Mouse (Mus musculus) forebrain, embryonic 16.5 days (tissue): Measurements from ENCODE around the gene Bicdl1. TPM values are rescaled to one million over a fixed set of nuclear protein-coding genes. Genes with fewer than 3 reads are reported as not detected.
A peak's percentile ranks its signal among the peaks of the same experiment; 100 is the strongest.

Source experiments
- ATAC-seq: fragments of 200-750 bp; cut with Nextera tagmentation; 2 replicates; pipeline ENCODE4 v1.8.0; 2017; ENCODE audit warnings: mild to moderate bottlenecking, moderate library complexity
- H3K27ac ChIP-seq: fragments of 300-500 bp; sonication (generic); 2 replicates; pipeline ENCODE4 v1.5.1; 2014; ENCODE audit warnings: low read length, control low read depth
- H3K27me3 ChIP-seq: fragments of 300-500 bp; sonication (generic); replicated peaks from 2 replicates; pipeline ENCODE4 v1.6.1; 2014; ENCODE audit warnings: low read length; ENCODE audit not compliant: control insufficient read depth, insufficient read depth
- H3K36me3 ChIP-seq: fragments of 300-500 bp; sonication (generic); 2 replicates; pipeline ENCODE4 v1.6.1; 2014; ENCODE audit not compliant: control insufficient read depth, insufficient read depth
- H3K4me1 ChIP-seq: fragments of 300-500 bp; sonication (generic); replicated peaks from 2 replicates; pipeline ENCODE4 v1.6.1; 2014; ENCODE audit warnings: low read length; ENCODE audit not compliant: control insufficient read depth, insufficient read depth
- H3K4me2 ChIP-seq: fragments of 300-500 bp; sonication (generic); 2 replicates; pipeline ENCODE4 v1.6.1; 2014; ENCODE audit warnings: mild to moderate bottlenecking, low read length, control low read depth
- H3K4me3 ChIP-seq: fragments of 300-500 bp; sonication (generic); replicated peaks from 2 replicates; pipeline ENCODE4 v1.5.1; 2014; ENCODE audit warnings: mild to moderate bottlenecking, low read length, control low read depth
- H3K9ac ChIP-seq: fragments of 300-500 bp; sonication (generic); replicated peaks from 2 replicates; pipeline ENCODE4 v1.6.1; 2014; ENCODE audit warnings: low read depth, low read length, control low read depth
- H3K9me3 ChIP-seq: fragments of 300-500 bp; sonication (generic); 2 replicates; pipeline ENCODE4 v1.6.1; 2016; ENCODE audit warnings: low read length; ENCODE audit not compliant: control insufficient read depth
- WGBS: fragments of 180-500 bp; shearing (Covaris S2); extraction: QIAGEN DNeasy Blood & Tissue Kit; methylation state at CpG from one replicate; pipeline ENCODE4 v1.1.7; 2014; 5-methylcytosine and 5-hydroxymethylcytosine counted together
- polyA plus RNA-seq: library from polyadenylated mRNA; unstranded; fragments of >200 nt; fragmentation: Nextera tagmentation; extraction: Ambion mirVana; gene quantifications from 2 replicates; pipeline ENCODE4 v1.2.1, GENCODE M21; 2015

Bicdl1 gene
- polyA plus RNA-seq, 1 experiment from 2014 or later = 28.6 TPM

DNA sequence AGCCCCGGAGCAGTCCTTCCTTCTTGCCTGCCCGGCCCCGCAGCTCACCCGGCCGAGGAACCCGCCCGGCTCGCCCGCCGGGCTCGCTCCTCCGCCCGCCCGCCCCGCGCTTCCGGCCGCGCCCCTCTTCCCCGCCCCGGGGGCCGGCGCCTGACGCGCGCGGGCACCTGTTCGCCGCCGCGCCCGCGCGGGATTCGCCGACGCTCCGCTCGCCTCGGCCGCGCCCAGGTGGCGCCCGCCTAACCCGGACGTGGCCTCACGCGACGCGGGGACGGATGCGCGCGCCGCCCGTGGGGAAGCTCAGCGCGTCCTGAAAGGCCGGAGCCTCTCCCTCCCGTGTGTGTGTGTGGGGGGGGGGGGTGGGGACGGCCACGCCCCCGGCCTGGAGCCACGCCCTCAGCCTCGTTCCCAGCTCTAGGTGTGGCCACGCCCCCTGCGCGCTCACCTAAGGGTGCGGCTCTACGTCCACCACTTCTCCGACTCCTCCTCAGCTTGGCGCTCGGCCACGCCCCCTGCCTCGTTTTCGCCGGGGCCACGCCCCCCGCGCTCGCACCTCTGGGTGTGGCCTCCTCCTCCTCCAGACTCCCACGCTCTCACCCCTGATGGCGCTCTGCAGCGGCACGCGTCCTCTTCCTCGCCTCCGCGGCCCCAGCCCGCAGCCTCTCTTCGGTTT is 891 bp upstream of the Bicdl1 start:
- Histone ChIP-seq H3K36me3 (no peaks in the 10 kb centered on the region), H3K27me3 (peaks cover 14% of the 10 kb centered on the region), H3K9me3 (no peaks in the 10 kb centered on the region), H3K9ac (peak overlapping the region; percentile 79), H3K4me3 (peak overlapping the region; percentile 88), H3K4me1 (peaks cover 17% of the 10 kb centered on the region), H3K4me2 (peak overlapping the region; percentile 85), H3K27ac (peak overlapping the region; percentile 93)
- WGBS = under 1% methylated on average over 87 of the region's 91 CpGs
- ATAC-seq = peak; percentile 82

DNA sequence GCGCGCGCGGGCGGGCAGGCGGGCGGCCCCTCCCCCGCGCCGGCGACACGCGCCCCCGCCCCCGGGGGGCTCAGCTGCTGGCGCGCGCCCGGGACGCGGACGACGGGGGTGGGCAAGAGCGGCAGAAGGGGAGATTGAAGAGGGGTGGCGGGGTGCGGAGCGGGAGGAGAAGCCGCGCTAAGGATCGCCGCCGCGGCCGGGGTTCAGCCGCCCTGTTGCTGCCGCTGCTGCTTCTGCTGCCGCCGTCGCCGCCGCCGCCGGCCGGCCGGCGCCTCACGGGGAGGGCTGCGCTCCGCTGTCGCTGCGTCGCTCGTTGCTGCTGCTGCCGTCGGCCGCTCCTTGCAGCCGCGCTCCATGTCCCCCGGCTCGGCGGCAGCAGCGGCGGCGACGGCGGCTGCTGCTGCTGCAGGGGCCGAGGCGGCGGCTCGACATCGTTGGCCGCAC is 333 bp upstream of the Bicdl1 start:
- H3K27me3 ChIP-seq = peaks cover 14% of the 10 kb centered on the region
- peaks cover 17% of the 10 kb centered on the region for H3K4me1 ChIP-seq
- H3K36me3 ChIP-seq = no peaks in the 10 kb centered on the region
- H3K27ac ChIP-seq = peak overlapping the region; percentile 93
- peak overlapping the region; percentile 79 for H3K9ac ChIP-seq
- H3K4me2 ChIP-seq = peak overlapping the region; percentile 85
- whole genome bisulfite sequencing = 0% methylated on average over 26 of the region's 72 CpGs
- no peaks in the 10 kb centered on the region for H3K9me3 ChIP-seq
- H3K4me3 ChIP-seq = peak overlapping the region; percentile 88
- ATAC-seq = peak; percentile 34; the same call in 1 of the 2 replicates

DNA sequence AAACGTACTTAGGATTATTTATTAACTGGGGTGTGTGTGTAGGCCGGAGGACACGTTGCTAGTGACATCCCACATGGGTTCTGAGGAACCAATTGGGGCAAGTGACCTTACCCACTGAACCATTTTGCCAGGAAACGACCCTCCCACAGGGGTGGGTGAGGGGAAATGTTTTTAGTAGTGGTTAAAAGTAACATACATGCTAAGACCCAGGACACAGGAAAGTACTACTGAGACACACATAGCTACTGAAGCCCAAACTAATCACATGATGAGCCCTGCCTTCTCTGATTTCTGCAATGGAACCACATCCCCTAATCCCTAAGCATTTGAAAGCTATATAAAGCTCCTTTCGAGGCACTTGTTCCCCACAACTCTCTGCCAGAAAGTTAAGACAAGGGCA is 1.1 kb downstream of the Bicdl1 start:
- ATAC-seq = no peak
- Histone ChIP-seq H3K4me2 (peak overlapping the region; percentile 85), H3K9me3 (no peaks in the 10 kb centered on the region), H3K36me3 (no peaks in the 10 kb centered on the region), H3K4me3 (peak overlapping the region; percentile 88), H3K9ac (peak overlapping the region; percentile 79; the same call in 1 of the 2 replicates), H3K27me3 (peaks cover 14% of the 10 kb centered on the region), H3K4me1 (peaks cover 17% of the 10 kb centered on the region), H3K27ac (no peak overlapping the region)
- 60% methylated on average over 5 of the region's 5 CpGs for WGBS

GRCm38 (mm10) chr5:115726581-115726980 is 4.8 kb downstream of the Bicdl1 start:
- Histone ChIP-seq H3K27ac (no peak overlapping the region), H3K4me1 (peaks cover 17% of the 10 kb centered on the region), H3K4me2 (no peak overlapping the region), H3K36me3 (no peaks in the 10 kb centered on the region), H3K4me3 (no peak overlapping the region), H3K9me3 (no peaks in the 10 kb centered on the region), H3K27me3 (peaks cover 8% of the 10 kb centered on the region), H3K9ac (no peak overlapping the region)
- no peak for ATAC-seq
- 75% methylated on average over 8 of the region's 8 CpGs for WGBS

- Histone ChIP-seq H3K9ac (no peak overlapping the region), H3K9me3 (no peaks in the 10 kb centered on the region), H3K36me3 (no peaks in the 10 kb centered on the region), H3K27me3 (peaks cover 8% of the 10 kb centered on the region), H3K4me3 (no peak overlapping the region), H3K4me2 (no peak overlapping the region), H3K27ac (no peak overlapping the region), H3K4me1 (peaks cover 17% of the 10 kb centered on the region)
- WGBS = 84% methylated on average over 16 of the region's 16 CpGs
- no peak for ATAC-seq
Observed at GRCm38 (mm10) chr5:115726019-115726418, 5.4 kb downstream of the Bicdl1 start.

- ATAC-seq = no peak
- 89% methylated on average over 10 of the region's 10 CpGs for WGBS
- Histone ChIP-seq H3K27me3 (peaks cover under 1% of the 10 kb centered on the region; the same call in 1 of the 2 replicates), H3K4me3 (no peak overlapping the region), H3K9me3 (no peaks in the 10 kb centered on the region), H3K27ac (no peak overlapping the region), H3K36me3 (no peaks in the 10 kb centered on the region), H3K4me1 (peaks cover 1% of the 10 kb centered on the region), H3K4me2 (no peak overlapping the region), H3K9ac (no peak overlapping the region)
Observed at GRCm38 (mm10) chr5:115724422-115724821, 7.0 kb downstream of the Bicdl1 start.

- H3K4me1 ChIP-seq = no peaks in the 10 kb centered on the region
- 87% methylated on average over 21 of the region's 21 CpGs for WGBS
Observed at GRCm38 (mm10) chr5:115722188-115722959, 9.0 kb downstream of the Bicdl1 start.

GRCm38 (mm10) chr5:115720761-115721160 is 10.7 kb downstream of the Bicdl1 start:
- ATAC-seq = no peak

More at GRCm38 (mm10) chr5:115722188-115722959, 9.0 kb downstream of the Bicdl1 start:
- Histone ChIP-seq H3K4me2 (no peak overlapping the region), H3K36me3 (no peaks in the 10 kb centered on the region), H3K9me3 (no peaks in the 10 kb centered on the region), H3K9ac (no peak overlapping the region), H3K27me3 (no peaks in the 10 kb centered on the region), H3K27ac (no peak overlapping the region), H3K4me3 (no peak overlapping the region)
- no peak for ATAC-seq

DNA sequence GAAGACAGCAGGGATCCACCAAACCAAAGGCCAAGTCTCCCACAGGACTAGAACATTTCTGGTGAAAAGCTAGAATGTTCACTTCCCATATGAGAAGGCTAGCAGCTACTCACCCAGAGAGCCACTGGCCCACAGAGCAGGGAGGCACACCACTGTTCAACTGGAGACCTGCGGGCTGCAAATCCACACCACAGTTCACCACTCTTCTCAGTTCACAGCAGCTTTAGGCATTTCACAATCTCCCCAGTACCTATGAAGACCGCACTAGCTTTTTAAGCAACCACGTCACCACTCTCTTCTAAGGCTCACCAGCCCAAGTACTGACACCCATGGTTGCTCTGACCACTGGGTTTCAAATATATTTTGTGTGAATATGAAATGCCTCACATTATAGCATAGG is 13.7 kb downstream of the Bicdl1 start:
- Histone ChIP-seq H3K27me3 (no peaks in the 10 kb centered on the region), H3K4me1 (no peaks in the 10 kb centered on the region), H3K9ac (no peak overlapping the region), H3K9me3 (no peaks in the 10 kb centered on the region), H3K4me3 (no peak overlapping the region), H3K36me3 (no peaks in the 10 kb centered on the region), H3K27ac (no peak overlapping the region), H3K4me2 (no peak overlapping the region)
- WGBS = 93% methylated on average over 3 of the region's 3 CpGs
- ATAC-seq = no peak

More at GRCm38 (mm10) chr5:115720761-115721160, 10.7 kb downstream of the Bicdl1 start:
- Histone ChIP-seq H3K9me3 (no peaks in the 10 kb centered on the region), H3K27ac (no peak overlapping the region), H3K27me3 (no peaks in the 10 kb centered on the region), H3K4me3 (no peak overlapping the region), H3K4me1 (no peaks in the 10 kb centered on the region), H3K36me3 (no peaks in the 10 kb centered on the region), H3K4me2 (no peak overlapping the region), H3K9ac (no peak overlapping the region)
- 33% methylated on average over 3 of the region's 3 CpGs for WGBS
